Mouse (Mus musculus) midbrain, postnatal 0 days (tissue): Measurements from ENCODE around the gene Nup214. TPM values are rescaled to one million over a fixed set of nuclear protein-coding genes. Genes with fewer than 3 reads are reported as not detected.

ENCODE experiments used
- ATAC-seq: fragments of 200-750 bp; cut with Nextera tagmentation; 2 replicates; pipeline ENCODE4 v1.8.0; 2017; ENCODE audit warnings: moderate number of reproducible peaks, mild to moderate bottlenecking, moderate TSS enrichment, moderate library complexity; ENCODE audit not compliant: low FRiP score
- DNase-seq: peaks from one replicate; pipeline ENCODE4 v3.0.0-alpha.2; 2015; ENCODE audit warnings: low spot score
- H3K27ac ChIP-seq: fragments of 300-500 bp; sonication (generic); 2 replicates; pipeline ENCODE4 v1.5.1; 2014; ENCODE audit warnings: low read depth, mild to moderate bottlenecking, low read length, mixed read lengths
- H3K27me3 ChIP-seq: fragments of 300-500 bp; sonication (generic); 2 replicates; pipeline ENCODE4 v1.6.1; 2014; ENCODE audit warnings: low read length, control low read depth, mixed read lengths; ENCODE audit not compliant: insufficient read depth
- H3K36me3 ChIP-seq: fragments of 300-500 bp; sonication (generic); 2 replicates; pipeline ENCODE4 v1.6.1; 2014; ENCODE audit warnings: low read length, control low read depth, mixed read lengths; ENCODE audit not compliant: insufficient read depth
- H3K4me1 ChIP-seq: fragments of 300-500 bp; sonication (generic); 2 replicates; pipeline ENCODE4 v1.6.1; 2014; ENCODE audit warnings: mild to moderate bottlenecking, control low read depth, antibody characterized with exemption, low read length, mixed read lengths; ENCODE audit not compliant: insufficient read depth
- H3K4me2 ChIP-seq: fragments of 300-500 bp; sonication (generic); 2 replicates; pipeline ENCODE4 v1.6.1; 2014; ENCODE audit warnings: low read depth, mild to moderate bottlenecking, low read length, mixed read lengths; ENCODE audit not compliant: poor library complexity, severe bottlenecking
- H3K4me3 ChIP-seq: fragments of 300-500 bp; sonication (generic); 2 replicates; pipeline ENCODE4 v1.5.1; 2014; ENCODE audit warnings: low read depth, mild to moderate bottlenecking, low read length, moderate library complexity
- H3K9ac ChIP-seq: fragments of 300-500 bp; sonication (generic); replicated peaks from 2 replicates; pipeline ENCODE4 v1.6.1; 2014; ENCODE audit warnings: mild to moderate bottlenecking, low read length, moderate library complexity, mixed read lengths; ENCODE audit not compliant: poor library complexity, severe bottlenecking
- H3K9me3 ChIP-seq: fragments of 300-500 bp; sonication (generic); 2 replicates; pipeline ENCODE4 v1.6.1; 2016; ENCODE audit warnings: low read length, control low read depth
- CTCF ChIP-seq: IDR thresholded peaks from 2 replicates; pipeline ENCODE4 v1.5.1; 2016; ENCODE audit warnings: antibody characterized with exemption, mild to moderate bottlenecking
- WGBS: fragments of 180-500 bp; shearing (Covaris S2); extraction: QIAGEN DNeasy Blood & Tissue Kit; methylation state at CpG from one replicate; pipeline ENCODE4 v1.1.7; 2014; 5-methylcytosine and 5-hydroxymethylcytosine counted together
- polyA plus RNA-seq: library from polyadenylated mRNA; unstranded; fragments of >200 nt; fragmentation: Nextera tagmentation; extraction: Ambion mirVana; gene quantifications from 2 replicates; pipeline ENCODE4 v1.2.1, GENCODE M21; 2015
- total RNA-seq: library from RNA; depleted of rRNA; stranded (reverse); fragments of >200 nt; gene quantifications from 2 replicates; pipeline ENCODE4 v1.2.3, GENCODE M21; 2014

The Nup214 gene
- total and polyA plus RNA-seq, 2 experiments from 2014 or later, result 29.0 to 67.0 TPM

GRCm38 (mm10) chr2:31938298-31938697, 35.9 kb upstream of the Nup214 start:
- DNase-seq (no peak), ATAC-seq (no peak)
- Histone ChIP-seq H3K36me3 (no peaks in the 10 kb centered on the region), H3K27me3 (no peaks in the 10 kb centered on the region), H3K4me2 (no peak overlapping the region), H3K9ac (no peak overlapping the region), H3K27ac (no peak overlapping the region), H3K9me3 (no peaks in the 10 kb centered on the region), H3K4me3 (no peak overlapping the region), H3K4me1 (no peaks in the 10 kb centered on the region)
- WGBS, result 85% methylated on average over 1 of the region's 1 CpGs
- TF ChIP-seq CTCF, result no peak

GRCm38 (mm10) chr2:31943011-31943410, 31.2 kb upstream of the Nup214 start:
- no peak overlapping the region for H3K4me2 ChIP-seq
- H3K27me3 ChIP-seq, result no peaks in the 10 kb centered on the region
- no peak for TF ChIP-seq CTCF
- 81% methylated on average over 4 of the region's 4 CpGs for WGBS
- ATAC-seq (no peak), DNase-seq (no peak)
- H3K4me1 ChIP-seq, result no peaks in the 10 kb centered on the region
- no peak overlapping the region for H3K4me3 ChIP-seq
- no peak overlapping the region for H3K27ac ChIP-seq
- no peak overlapping the region for H3K9ac ChIP-seq
- H3K9me3 ChIP-seq, result no peaks in the 10 kb centered on the region
- H3K36me3 ChIP-seq, result no peaks in the 10 kb centered on the region

- TF ChIP-seq CTCF, result no peak
- H3K27ac ChIP-seq, result no peak overlapping the region
- H3K4me1 ChIP-seq, result no peaks in the 10 kb centered on the region
- WGBS, result 76% methylated on average over 2 of the region's 2 CpGs
- H3K36me3 ChIP-seq, result no peaks in the 10 kb centered on the region
- no peaks in the 10 kb centered on the region for H3K9me3 ChIP-seq
- H3K27me3 ChIP-seq, result no peaks in the 10 kb centered on the region
- ATAC-seq (no peak), DNase-seq (no peak)
- H3K4me2 ChIP-seq, result no peak overlapping the region
- H3K4me3 ChIP-seq, result no peak overlapping the region
- no peak overlapping the region for H3K9ac ChIP-seq
These were observed 28.7 kb upstream of the Nup214 start for GRCm38 (mm10) chr2:31945580-31945979.

GRCm38 (mm10) chr2:31948392-31948791, 25.8 kb upstream of the Nup214 start:
- 79% methylated on average over 5 of the region's 6 CpGs for WGBS
- Histone ChIP-seq H3K27ac (no peak overlapping the region), H3K9ac (no peak overlapping the region), H3K9me3 (no peaks in the 10 kb centered on the region), H3K36me3 (no peaks in the 10 kb centered on the region), H3K4me1 (peaks cover 8% of the 10 kb centered on the region; the same call in 1 of the 2 replicates), H3K4me3 (no peak overlapping the region), H3K4me2 (no peak overlapping the region), H3K27me3 (no peaks in the 10 kb centered on the region)
- ATAC-seq (no peak), DNase-seq (no peak)
- no peak for TF ChIP-seq CTCF

GRCm38 (mm10) chr2:31948801-31949200, 25.4 kb upstream of the Nup214 start:
- peaks cover 8% of the 10 kb centered on the region; the same call in 1 of the 2 replicates for H3K4me1 ChIP-seq
- H3K4me3 ChIP-seq, result no peak overlapping the region

GRCm38 (mm10) chr2:31950058-31950871, 24.0 kb upstream of the Nup214 start, which contains the start of gene Aif1l:
Gene Aif1l, plus strand, starts transcription at chr2:31950139.
- H3K36me3 ChIP-seq, result no peaks in the 10 kb centered on the region
- peak within 1 kb of the TSS; percentile 77 for H3K9ac ChIP-seq
- TF ChIP-seq CTCF, result peak; percentile 66
- ATAC-seq, result peak; percentile 57
- WGBS, result under 1% methylated on average over 56 of the region's 66 CpGs
- H3K27ac ChIP-seq, result no peak within 1 kb of the TSS
- H3K9me3 ChIP-seq, result no peaks in the 10 kb centered on the region
- H3K4me3 ChIP-seq, result peak within 1 kb of the TSS; percentile 74
- H3K4me1 ChIP-seq, result peaks cover 8% of the 10 kb centered on the region; the same call in 1 of the 2 replicates
- H3K4me2 ChIP-seq, result peak within 1 kb of the TSS; percentile 98
- peak; percentile 55 for DNase-seq
- H3K27me3 ChIP-seq, result no peaks in the 10 kb centered on the region

More at GRCm38 (mm10) chr2:31948801-31949200, 25.4 kb upstream of the Nup214 start:
- 75% methylated on average over 6 of the region's 6 CpGs for WGBS
- no peaks in the 10 kb centered on the region for H3K9me3 ChIP-seq
- H3K27ac ChIP-seq, result no peak overlapping the region
- H3K9ac ChIP-seq, result no peak overlapping the region
- no peak overlapping the region for H3K4me2 ChIP-seq
- no peak for TF ChIP-seq CTCF
- H3K27me3 ChIP-seq, result no peaks in the 10 kb centered on the region
- H3K36me3 ChIP-seq, result no peaks in the 10 kb centered on the region
- ATAC-seq, result no peak
- DNase-seq, result no peak
